Mouse (Mus musculus): ENCODE data around the gene Bbs1. TPM values are rescaled to one million over a fixed set of nuclear protein-coding genes. Genes with fewer than 3 reads are reported as not detected.
A peak's percentile ranks its signal among the peaks of the same experiment; 100 is the strongest.
"Not testable (repeated sequence)": the region's sequence is repeated elsewhere in the genome, so short reads cannot be mapped to it uniquely, and the experiment has no call there.

Gene Bbs1
- polyA plus RNA-seq (2016; fragmentation: Nextera tagmentation; extraction: Ambion mirVana): 7.0 and 10.3 TPM in 2 replicates

GRCm38 (mm10) chr19:4905979-4906794 is at the start of gene Bbs1:
Gene Bbs1 (minus strand): TSS chr19:4906628.
- peak; percentile 86 for DNase-seq (ENCODE audit: low spot score)
- H3K4me3 ChIP-seq: peak within 1 kb of the TSS; percentile 74
- H3K4me1 ChIP-seq: peaks cover 11% of the 10 kb centered on the region
- H3K36me3 ChIP-seq: peaks cover 63% of the 10 kb centered on the region
- peak within 1 kb of the TSS; percentile 86 for H3K27ac ChIP-seq (replicated peaks)
- H3K27me3 ChIP-seq (ENCODE audit: low read depth, poor library complexity, severe bottlenecking): no peaks in the 10 kb centered on the region
- WGBS: 9% methylated on average over 31 of the region's 31 CpGs
- no peaks in the 10 kb centered on the region for H3K9me3 ChIP-seq (replicated peaks)

- not testable (repeated sequence) for H3K4me3 ChIP-seq; H3K36me3 ChIP-seq; H3K9me3 ChIP-seq (replicated peaks); DNase-seq (ENCODE audit: low spot score); H3K27ac ChIP-seq (replicated peaks); H3K4me1 ChIP-seq; H3K27me3 ChIP-seq (ENCODE audit: low read depth, poor library complexity, severe bottlenecking)
- WGBS: 89% methylated on average over 9 of the region's 9 CpGs
Measured at GRCm38 (mm10) chr19:4948641-4949040, 42.2 kb upstream of the Bbs1 start.

GRCm38 (mm10) chr19:4945540-4945939 is 39.1 kb upstream of the Bbs1 start:
- Histone ChIP-seq H3K4me3 (no peak overlapping the region), H3K4me1 (peaks cover 17% of the 10 kb centered on the region), H3K9me3 (replicated peaks) (no peaks in the 10 kb centered on the region), H3K27me3 (ENCODE audit: low read depth, poor library complexity, severe bottlenecking) (peaks cover 23% of the 10 kb centered on the region), H3K27ac (replicated peaks) (no peak overlapping the region), H3K36me3 (no peaks in the 10 kb centered on the region)
- no peak for DNase-seq (ENCODE audit: low spot score)
- WGBS: 47% methylated on average over 6 of the region's 6 CpGs

GRCm38 (mm10) chr19:4943253-4943588 is 36.8 kb upstream of the Bbs1 start:
- no peaks in the 10 kb centered on the region for H3K9me3 ChIP-seq (replicated peaks)
- 10% methylated on average over 13 of the region's 13 CpGs for WGBS
- peak overlapping the region; percentile 72; the same call in 1 of the 2 replicates for H3K27ac ChIP-seq (replicated peaks)
- peak overlapping the region; percentile 82 for H3K4me3 ChIP-seq
- peaks cover 26% of the 10 kb centered on the region for H3K27me3 ChIP-seq (ENCODE audit: low read depth, poor library complexity, severe bottlenecking)
- no peaks in the 10 kb centered on the region for H3K36me3 ChIP-seq
- DNase-seq (ENCODE audit: low spot score): peak; percentile 21
- H3K4me1 ChIP-seq: peaks cover 17% of the 10 kb centered on the region

GRCm38 (mm10) chr19:4942551-4943252 is 36.3 kb upstream of the Bbs1 start, which contains the start of gene Peli3:
Gene Peli3 (minus strand): TSS chr19:4943127.
- DNase-seq (ENCODE audit: low spot score): peak; percentile 87
- H3K27ac ChIP-seq (replicated peaks): peak within 1 kb of the TSS; percentile 72
- H3K27me3 ChIP-seq (ENCODE audit: low read depth, poor library complexity, severe bottlenecking): peaks cover 28% of the 10 kb centered on the region
- peak within 1 kb of the TSS; percentile 82 for H3K4me3 ChIP-seq
- under 1% methylated on average over 55 of the region's 55 CpGs for WGBS
- H3K4me1 ChIP-seq: peaks cover 17% of the 10 kb centered on the region
- no peaks in the 10 kb centered on the region for H3K9me3 ChIP-seq (replicated peaks)
- H3K36me3 ChIP-seq: no peaks in the 10 kb centered on the region

- no peak for DNase-seq (ENCODE audit: low spot score)
- Histone ChIP-seq H3K9me3 (replicated peaks) (no peaks in the 10 kb centered on the region), H3K4me3 (no peak overlapping the region), H3K27ac (replicated peaks) (no peak overlapping the region), H3K36me3 (no peaks in the 10 kb centered on the region), H3K27me3 (ENCODE audit: low read depth, poor library complexity, severe bottlenecking) (peaks cover 20% of the 10 kb centered on the region), H3K4me1 (peaks cover 7% of the 10 kb centered on the region)
- WGBS: 89% methylated on average over 17 of the region's 17 CpGs
Measured at GRCm38 (mm10) chr19:4937444-4938310, 31.2 kb upstream of the Bbs1 start.

- WGBS: 89% methylated on average over 2 of the region's 2 CpGs
- H3K27me3 ChIP-seq (ENCODE audit: low read depth, poor library complexity, severe bottlenecking): peaks cover 13% of the 10 kb centered on the region
- DNase-seq (ENCODE audit: low spot score): no peak
Measured at GRCm38 (mm10) chr19:4936896-4937295, 30.5 kb upstream of the Bbs1 start.

GRCm38 (mm10) chr19:4928781-4929180 is 22.4 kb upstream of the Bbs1 start:
- WGBS: 63% methylated on average over 5 of the region's 5 CpGs

More at GRCm38 (mm10) chr19:4936896-4937295, 30.5 kb upstream of the Bbs1 start:
- Histone ChIP-seq H3K4me3 (no peak overlapping the region), H3K27ac (replicated peaks) (no peak overlapping the region), H3K36me3 (no peaks in the 10 kb centered on the region), H3K9me3 (replicated peaks) (no peaks in the 10 kb centered on the region), H3K4me1 (no peaks in the 10 kb centered on the region)

GRCm38 (mm10) chr19:4927904-4928531 is 21.6 kb upstream of the Bbs1 start, which contains the start of gene Dpp3:
Gene Dpp3 (minus strand): TSS chr19:4928287.
- Histone ChIP-seq H3K4me1 (peaks cover 26% of the 10 kb centered on the region), H3K9me3 (replicated peaks) (no peaks in the 10 kb centered on the region), H3K4me3 (peak within 1 kb of the TSS; percentile 78), H3K27me3 (ENCODE audit: low read depth, poor library complexity, severe bottlenecking) (no peaks in the 10 kb centered on the region), H3K36me3 (peaks cover 35% of the 10 kb centered on the region), H3K27ac (replicated peaks) (peak within 1 kb of the TSS; percentile 91)
- peak; percentile 100 for DNase-seq (ENCODE audit: low spot score)
- under 1% methylated on average over 32 of the region's 32 CpGs for WGBS

More at GRCm38 (mm10) chr19:4928781-4929180, 22.4 kb upstream of the Bbs1 start:
- Histone ChIP-seq H3K9me3 (replicated peaks) (no peaks in the 10 kb centered on the region), H3K27me3 (ENCODE audit: low read depth, poor library complexity, severe bottlenecking) (no peaks in the 10 kb centered on the region), H3K4me1 (peaks cover 26% of the 10 kb centered on the region), H3K4me3 (peak overlapping the region; percentile 78), H3K27ac (replicated peaks) (peak overlapping the region; percentile 91), H3K36me3 (peaks cover 28% of the 10 kb centered on the region)
- no peak for DNase-seq (ENCODE audit: low spot score)

- 95% methylated on average over 11 of the region's 11 CpGs for WGBS
- no peak overlapping the region for H3K4me3 ChIP-seq
- no peak for DNase-seq (ENCODE audit: low spot score)
Measured at GRCm38 (mm10) chr19:4925121-4925860, 18.9 kb upstream of the Bbs1 start.

GRCm38 (mm10) chr19:4919652-4920051 is 13.2 kb upstream of the Bbs1 start:
- WGBS: 88% methylated on average over 6 of the region's 6 CpGs
- no peaks in the 10 kb centered on the region for H3K27me3 ChIP-seq (ENCODE audit: low read depth, poor library complexity, severe bottlenecking)
- peaks cover 99% of the 10 kb centered on the region for H3K36me3 ChIP-seq

More at GRCm38 (mm10) chr19:4925121-4925860, 18.9 kb upstream of the Bbs1 start:
- peaks cover 63% of the 10 kb centered on the region for H3K36me3 ChIP-seq
- H3K27me3 ChIP-seq (ENCODE audit: low read depth, poor library complexity, severe bottlenecking): no peaks in the 10 kb centered on the region
- H3K9me3 ChIP-seq (replicated peaks): no peaks in the 10 kb centered on the region
- no peak overlapping the region for H3K27ac ChIP-seq (replicated peaks)
- H3K4me1 ChIP-seq: peaks cover 26% of the 10 kb centered on the region

More at GRCm38 (mm10) chr19:4919652-4920051, 13.2 kb upstream of the Bbs1 start:
- no peak overlapping the region for H3K4me3 ChIP-seq
- no peaks in the 10 kb centered on the region for H3K4me1 ChIP-seq
- no peaks in the 10 kb centered on the region for H3K9me3 ChIP-seq (replicated peaks)
- no peak overlapping the region for H3K27ac ChIP-seq (replicated peaks)
- DNase-seq (ENCODE audit: low spot score): no peak

Data from midbrain, embryonic 10.5 days (tissue).